Mouse (Mus musculus) fat pad, adult 2 months (tissue): Measurements from ENCODE around the gene Lyrm1.

ENCODE experiments used
- DNase-seq: peaks from one replicate; pipeline ENCODE4 v3.0.0-alpha.2; 2011; ENCODE audit warnings: low read depth, low spot score; ENCODE audit errors: extremely low read depth

Gene Lyrm1

DNA sequence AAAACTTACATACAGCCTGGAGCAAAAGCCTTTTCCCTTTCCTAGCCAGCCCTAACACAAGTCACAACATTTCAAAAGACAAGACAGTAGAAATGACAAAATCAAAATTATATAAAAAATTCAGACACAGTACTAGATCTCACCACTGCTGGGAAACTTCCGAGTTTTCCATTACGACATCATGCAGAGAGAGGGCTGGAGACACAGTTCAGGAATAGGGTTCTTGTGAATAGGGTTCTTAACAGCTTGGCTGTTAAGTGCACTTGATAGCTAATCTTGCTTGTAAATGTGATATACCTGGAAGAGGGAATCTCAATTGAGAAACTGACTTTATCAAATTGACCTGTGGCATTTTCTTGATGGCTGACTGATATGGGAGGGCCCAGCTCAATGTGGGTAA, 14.4 kb upstream of the Lyrm1 start:
- DNase-seq: no peak

DNA sequence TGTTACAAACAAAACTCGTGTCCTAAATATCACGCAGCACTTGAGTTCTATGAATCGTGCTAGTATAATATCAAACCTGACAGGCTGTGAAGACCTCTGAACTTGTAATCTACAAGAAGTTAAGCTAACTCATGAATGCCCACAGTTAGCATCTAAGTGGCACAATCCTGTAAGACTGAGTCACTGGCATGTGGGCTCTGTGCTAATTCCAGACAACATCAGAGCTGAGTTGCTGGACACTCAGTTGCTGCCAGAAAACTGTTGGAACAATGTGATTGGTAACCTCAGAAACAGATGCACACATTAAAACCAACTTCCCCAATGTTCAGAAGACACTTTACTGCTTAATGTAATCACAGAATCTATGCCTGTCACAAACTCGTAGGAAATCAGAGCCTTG, 7.8 kb upstream of the Lyrm1 start:
- no peak for DNase-seq

DNA sequence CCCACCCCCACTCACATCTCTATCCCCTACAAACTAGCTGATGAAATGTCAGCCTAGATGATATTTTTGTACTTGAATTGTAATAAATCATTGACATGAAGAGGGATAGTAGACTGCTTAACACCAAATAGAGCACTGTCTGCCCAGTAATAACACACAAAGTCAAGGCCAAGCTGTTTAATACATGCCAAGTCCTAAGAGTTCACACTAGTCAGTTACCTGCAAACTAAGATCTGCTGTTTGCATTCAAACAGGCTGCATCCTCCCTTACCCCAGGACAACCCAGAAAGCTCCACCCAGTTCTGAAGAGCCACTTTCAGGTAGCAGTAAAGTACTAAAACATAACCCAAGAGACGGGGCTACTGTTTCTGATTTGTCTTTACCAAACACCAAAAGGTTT, 3.5 kb upstream of the Lyrm1 start:
- DNase-seq: no peak

DNA sequence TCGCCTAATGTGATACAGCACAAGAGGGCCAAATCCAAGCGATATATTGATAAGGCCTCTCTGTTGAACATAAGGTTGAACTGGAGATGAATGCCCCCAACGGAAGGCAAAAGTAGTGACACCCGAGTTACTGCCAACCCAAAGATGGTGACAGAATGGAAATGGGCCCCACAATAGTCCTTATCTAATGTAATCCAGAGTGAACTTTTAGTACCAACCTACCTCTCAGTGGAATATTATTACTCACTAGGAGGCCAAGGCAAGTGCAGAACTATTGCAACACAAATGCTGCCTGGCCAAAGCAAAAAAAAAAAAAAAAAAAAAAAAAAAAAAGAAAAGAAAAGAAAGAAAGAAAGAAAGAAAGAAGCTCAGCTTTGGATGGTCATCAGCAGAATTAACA, 2.9 kb upstream of the Lyrm1 start:
- DNase-seq: no peak

GRCm38 (mm10) chr7:119894818-119895544, 680 bp upstream of the Lyrm1 start:
- DNase-seq: no peak

- DNase-seq: no peak
Observed at GRCm38 (mm10) chr7:119897521-119898109, 2.0 kb downstream of the Lyrm1 start.

DNA sequence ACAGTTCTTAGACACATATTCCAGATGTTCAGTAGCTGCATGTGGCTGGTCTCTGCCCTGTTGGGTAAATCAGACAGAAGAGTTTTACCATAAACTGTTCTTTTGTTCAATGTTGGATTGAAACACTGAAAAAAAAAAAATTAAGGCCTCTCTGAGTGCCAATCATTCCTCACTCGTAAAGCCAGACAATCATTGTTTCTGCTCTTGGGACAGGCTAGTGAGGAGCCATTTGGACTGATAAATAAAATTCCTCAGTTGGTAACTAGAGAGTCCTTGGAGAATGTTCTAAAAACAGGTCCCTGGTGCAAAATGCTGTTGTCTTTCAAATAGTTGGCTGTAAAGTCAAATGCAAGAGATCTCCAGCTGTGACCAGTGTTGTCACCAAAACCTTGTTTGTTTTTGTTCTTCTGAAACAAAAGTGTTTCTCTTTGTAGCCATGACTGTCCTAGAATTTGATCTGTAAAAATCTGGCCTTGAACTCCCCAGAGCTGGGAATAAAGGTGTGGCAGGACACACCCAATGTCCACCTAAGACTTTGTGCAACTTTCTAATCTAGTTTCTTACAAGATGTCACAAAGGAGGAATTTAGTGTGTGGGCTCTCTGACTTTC, 2.7 kb downstream of the Lyrm1 start:
- no peak for DNase-seq

- no peak for DNase-seq
Observed at GRCm38 (mm10) chr7:119899386-119900057, 3.9 kb downstream of the Lyrm1 start.

- no peak for DNase-seq
Observed at GRCm38 (mm10) chr7:119906523-119907215, 11.0 kb downstream of the Lyrm1 start.

DNA sequence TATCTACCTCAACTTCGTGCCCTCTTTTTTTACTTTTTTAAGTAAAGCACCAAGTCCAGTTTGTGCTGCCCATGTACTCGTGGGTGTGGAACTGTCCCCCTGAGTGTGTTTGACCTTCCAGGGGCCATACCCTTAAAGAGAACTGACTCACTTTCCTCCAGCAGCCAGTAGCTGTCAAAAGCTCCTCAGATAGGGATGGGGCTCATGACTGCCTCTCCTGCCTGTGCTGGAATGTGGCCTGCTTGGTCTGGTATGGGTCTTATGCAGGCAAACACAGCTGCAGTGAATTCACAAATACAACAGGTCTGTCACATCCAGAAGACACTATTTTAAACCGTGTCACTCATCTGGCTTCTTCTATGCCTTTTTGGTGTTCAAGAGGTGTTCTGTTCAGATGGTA, 16.1 kb downstream of the Lyrm1 start:
- no peak for DNase-seq

- no peak for DNase-seq
Observed at GRCm38 (mm10) chr7:119920457-119920856, 24.8 kb downstream of the Lyrm1 start.

DNA sequence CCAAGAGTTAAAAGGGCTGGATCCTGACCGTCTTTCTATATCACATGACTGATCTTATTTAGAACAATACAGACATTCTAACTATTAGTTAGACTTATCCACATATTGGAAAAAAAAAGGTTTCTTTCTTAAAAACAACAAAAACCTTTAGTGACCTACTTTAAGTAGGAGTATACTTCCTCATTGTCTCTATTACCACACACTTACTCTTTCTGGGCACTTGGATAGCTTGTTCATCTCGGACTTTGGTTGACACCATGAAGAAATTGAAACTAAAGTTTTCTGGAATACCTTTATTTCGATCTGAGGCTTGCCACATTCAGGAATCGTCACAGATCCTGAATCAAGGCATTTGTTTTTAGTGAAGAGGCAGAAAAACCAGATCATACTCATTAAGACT, 25.4 kb downstream of the Lyrm1 start:
- no peak for DNase-seq

DNA sequence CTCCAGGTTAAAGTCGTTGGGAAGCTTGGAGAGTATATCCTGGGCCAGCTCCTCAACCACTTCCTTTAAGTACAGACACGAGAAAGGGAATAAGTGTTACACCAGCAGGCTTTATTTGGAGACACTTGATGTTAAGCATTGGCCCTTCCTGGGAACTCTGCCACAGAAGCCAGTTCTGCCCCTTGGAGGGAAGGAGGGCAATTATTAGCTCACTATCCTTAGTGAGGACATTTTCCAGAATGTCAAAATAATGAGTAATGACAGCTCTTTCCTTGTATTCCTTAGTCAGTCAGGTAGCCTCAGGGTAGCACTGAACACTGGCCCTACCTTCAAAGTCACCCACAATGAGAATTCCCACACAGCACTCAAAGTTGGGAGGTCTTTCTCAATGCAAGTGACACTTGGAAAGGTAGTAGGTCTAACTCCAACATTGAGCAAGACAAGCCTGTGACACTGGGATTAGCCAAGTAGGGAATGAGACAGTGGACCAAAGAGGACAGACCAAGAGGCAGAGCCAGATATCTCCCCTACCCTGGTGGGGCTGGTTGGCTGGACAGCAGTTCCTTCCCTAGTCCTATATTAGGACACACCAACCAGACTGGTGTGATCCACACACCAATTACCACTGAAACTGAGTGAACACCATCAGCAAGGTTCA, 33.3 kb downstream of the Lyrm1 start:
- DNase-seq: peak; percentile 63

- DNase-seq: no peak
Observed at GRCm38 (mm10) chr7:119936321-119936720, 40.7 kb downstream of the Lyrm1 start.

- DNase-seq: no peak
Observed at GRCm38 (mm10) chr7:119937036-119937435, 41.4 kb downstream of the Lyrm1 start.

DNA sequence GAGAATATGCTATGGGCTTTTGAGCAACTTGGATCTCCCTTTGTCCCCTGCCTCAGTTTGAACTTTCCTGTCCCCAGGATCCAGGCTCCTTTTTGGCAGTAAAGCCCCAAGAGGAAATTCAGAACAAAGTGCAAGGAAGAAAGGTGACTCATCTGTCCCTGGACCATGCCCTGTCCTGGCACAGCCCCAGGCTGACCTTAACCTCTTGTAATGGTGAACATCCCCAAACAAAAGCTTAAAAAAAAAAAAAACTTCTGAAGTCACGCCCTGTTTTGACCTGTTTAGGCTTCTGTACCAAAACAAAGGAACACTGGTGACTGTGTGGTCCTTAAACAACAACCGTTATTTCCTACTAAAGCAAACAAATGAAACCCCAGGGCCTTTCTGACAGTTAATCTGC, 45.9 kb downstream of the Lyrm1 start:
- DNase-seq: no peak

DNA sequence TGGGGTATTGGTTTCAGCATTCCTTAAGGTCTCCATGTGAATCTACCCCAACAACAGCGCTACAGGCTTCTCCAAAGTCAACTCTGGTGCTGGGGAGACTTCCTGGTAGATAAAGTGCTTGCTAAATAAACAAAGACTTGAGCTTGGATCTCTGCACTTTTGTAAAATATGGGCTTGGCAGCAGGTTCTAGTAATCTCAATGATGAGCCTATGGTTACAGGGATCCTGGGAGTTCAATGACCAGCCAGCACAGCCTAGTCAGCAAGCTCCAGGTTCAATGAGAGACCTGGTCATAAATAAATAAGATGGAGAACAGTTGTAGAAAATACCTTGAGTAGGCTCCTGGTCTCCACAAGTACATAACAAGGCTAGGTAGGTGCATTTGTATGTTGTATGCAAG, 58.4 kb downstream of the Lyrm1 start:
- no peak for DNase-seq

DNA sequence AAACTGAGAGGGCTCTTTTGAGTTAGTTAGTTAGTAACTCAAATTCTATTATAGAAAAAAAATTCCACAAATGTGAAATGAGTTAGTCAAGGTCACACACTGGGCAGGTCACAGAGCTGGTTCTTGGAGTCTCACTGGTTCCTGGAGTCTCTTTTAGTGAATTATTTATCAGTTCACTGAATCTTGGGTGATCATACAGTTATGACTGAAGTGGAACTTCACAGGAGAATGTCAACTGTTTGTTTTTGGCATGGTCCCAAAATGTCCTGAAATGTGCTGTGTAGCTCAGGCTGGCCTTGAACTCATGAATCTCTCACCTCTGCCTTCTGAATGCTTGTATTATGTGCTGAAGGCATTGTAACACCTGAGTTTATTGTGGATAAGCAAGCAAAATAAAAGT, 61.8 kb downstream of the Lyrm1 start:
- no peak for DNase-seq

DNA sequence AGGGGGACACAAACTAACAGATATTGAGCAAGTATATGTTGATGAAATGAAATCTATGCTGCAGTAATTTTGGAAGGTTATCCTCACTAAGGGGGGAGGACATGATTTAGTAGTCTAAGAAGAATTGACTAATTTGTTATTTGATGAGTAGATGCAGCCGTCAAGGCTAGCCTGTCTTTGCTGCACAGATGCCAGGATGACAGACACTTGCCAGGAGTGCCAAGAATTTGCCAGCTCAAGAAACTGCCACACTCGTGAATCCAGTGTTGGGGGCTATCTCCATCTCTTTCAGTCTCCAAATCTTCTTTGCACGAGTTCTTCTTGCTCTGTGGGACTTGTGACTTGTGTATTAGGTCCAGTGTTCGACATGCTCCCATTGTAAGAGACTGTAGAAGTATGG, 63.4 kb downstream of the Lyrm1 start:
- DNase-seq: no peak

DNA sequence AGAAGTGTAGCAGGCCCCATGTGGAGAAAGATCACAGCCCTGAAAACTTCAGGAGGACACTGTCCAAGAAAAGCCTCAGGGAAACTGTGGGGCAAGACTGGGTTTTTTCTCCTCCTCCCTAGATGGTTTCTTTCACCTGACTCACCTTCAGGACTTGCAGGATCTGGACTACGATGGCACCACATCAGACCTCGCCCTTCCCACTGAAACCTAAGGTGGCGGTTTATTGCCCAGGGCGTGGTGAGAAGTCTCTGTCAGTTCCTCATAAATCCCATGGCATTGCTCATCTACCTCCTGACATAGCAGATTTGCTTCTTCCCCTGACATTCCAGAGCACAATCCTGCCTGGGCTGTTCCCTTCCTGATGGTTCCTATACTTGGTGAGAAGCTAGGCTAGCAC, 63.8 kb downstream of the Lyrm1 start:
- DNase-seq: no peak

- DNase-seq: no peak
Observed at GRCm38 (mm10) chr7:119960006-119960405, 64.3 kb downstream of the Lyrm1 start.
